Mouse (Mus musculus) spleen, adult 2 months (tissue): ENCODE results near the gene Ambra1.

Experiments
- CTCF ChIP-seq: fragments of 200-500 bp; IDR thresholded peaks from 2 replicates; pipeline ENCODE4 v1.5.1; 2011; ENCODE audit warnings: mild to moderate bottlenecking, inconsistent platforms; ENCODE audit not compliant: insufficient read depth, insufficient read length, insufficient replicate concordance; ENCODE audit errors: extremely low read depth
- POLR2A ChIP-seq: fragments of 200-500 bp; IDR thresholded peaks from 2 replicates; pipeline ENCODE4 v1.6.1; 2011; ENCODE audit warnings: low read depth, low read length, inconsistent platforms

DNA sequence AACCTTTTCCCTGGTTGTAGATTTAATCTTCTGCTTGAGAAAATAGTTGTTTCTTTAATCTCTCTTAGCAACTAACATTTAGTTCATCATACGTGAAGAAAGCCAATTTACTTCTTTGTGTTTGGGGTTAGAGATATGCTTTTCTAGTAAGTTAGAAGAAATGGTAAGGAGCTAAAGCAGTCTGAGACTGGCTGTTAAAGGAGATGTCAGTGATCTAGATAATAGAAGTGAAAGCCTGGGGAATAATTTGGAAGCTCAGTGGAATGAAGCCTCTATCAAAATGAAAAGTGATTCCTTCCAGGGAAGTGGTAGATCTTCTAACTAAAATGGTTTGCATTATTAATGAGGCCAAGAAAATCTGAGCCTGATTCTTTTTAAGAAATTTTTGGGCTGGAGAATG, 141.3 kb downstream of the Ambra1 start:
- TF ChIP-seq CTCF (no peak), POLR2A (no peak)
